Mouse (Mus musculus): ENCODE measurements around the gene Hspb3. TPM values are rescaled to one million over a fixed set of nuclear protein-coding genes. Genes with fewer than 3 reads are reported as not detected.

Hspb3 gene
- total RNA-seq, 2 experiments from 2014 or later, result 13.7 to 16.2 TPM

- intact Hi-C loops (cut with DNase I), result loop anchor here (10.0 kb wide), 3 partner anchors 59 to 569 kb away; partner anchors contain the start of gene Gpx8
- no peak for DNase-seq
These were observed 50.1 kb downstream of the Hspb3 start for GRCm38 (mm10) chr13:113613341-113613740.

Other genes starting within 250 kb of the Hspb3 start
- gene Snx18, start 45.1 kb downstream of the Hspb3 start, total RNA-seq (2021), result 10 to 100 TPM; 28.4 to 28.7 TPM
- 10 to 100 TPM; 11.9 to 14.7 TPM for gene Arl15, start 130.8 kb upstream of the Hspb3 start, total RNA-seq (2021)